Mouse (Mus musculus): ENCODE measurements around the gene Dstn. TPM values are rescaled to one million over a fixed set of nuclear protein-coding genes. Genes with fewer than 3 reads are reported as not detected.
A peak's percentile ranks its signal among the peaks of the same experiment; 100 is the strongest.

Gene Dstn
- polyA plus RNA-seq, 1 experiment from 2014 or later = 544 TPM

GRCm38 (mm10) chr2:143932340-143932873 is 17.3 kb downstream of the Dstn start:
- H3K9ac ChIP-seq (ENCODE audit: low read length) = no peak overlapping the region
- no peak overlapping the region for H3K4me3 ChIP-seq (ENCODE audit: low read depth, low read length)
- no peak overlapping the region for H3K27ac ChIP-seq (ENCODE audit: low read depth, low read length)
- H3K9me3 ChIP-seq (replicated peaks; ENCODE audit: control insufficient read depth, low read length) = no peaks in the 10 kb centered on the region
- H3K4me2 ChIP-seq (ENCODE audit: low read length) = no peak overlapping the region
- 92% methylated on average over 12 of the region's 12 CpGs for WGBS
- no peaks in the 10 kb centered on the region for H3K27me3 ChIP-seq (replicated peaks; ENCODE audit: control insufficient read depth, insufficient read depth, low read length)
- no peak for DNase-seq (ENCODE audit: low spot score)
- H3K36me3 ChIP-seq (ENCODE audit: control insufficient read depth, insufficient read depth, low read length) = no peaks in the 10 kb centered on the region
- ATAC-seq = no peak
- no peaks in the 10 kb centered on the region for H3K4me1 ChIP-seq (ENCODE audit: control insufficient read depth, insufficient read depth, low read length)

DNA sequence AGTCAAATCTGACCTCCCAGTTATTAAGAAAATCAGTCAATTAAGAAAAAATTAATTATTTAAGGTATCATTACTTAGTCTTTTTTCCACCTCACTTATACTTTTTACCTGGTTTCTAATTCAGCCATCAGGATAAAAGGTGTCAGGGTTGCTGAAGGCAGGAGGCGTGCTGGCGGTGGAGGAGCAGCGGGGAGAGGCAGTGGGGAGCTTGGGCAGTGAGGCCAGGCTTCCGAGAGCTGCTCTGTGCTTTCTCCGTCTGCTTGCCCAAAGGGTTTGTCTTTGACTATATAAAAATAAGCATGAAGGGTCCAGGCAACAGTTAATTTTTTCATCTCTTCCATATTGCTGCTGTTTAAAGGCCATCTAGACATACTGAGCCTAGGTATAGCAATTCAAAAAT is 18.4 kb downstream of the Dstn start:
- H3K9ac ChIP-seq (ENCODE audit: low read length) = no peak overlapping the region
- WGBS = 88% methylated on average over 5 of the region's 5 CpGs
- H3K4me2 ChIP-seq (ENCODE audit: low read length) = no peak overlapping the region

DNA sequence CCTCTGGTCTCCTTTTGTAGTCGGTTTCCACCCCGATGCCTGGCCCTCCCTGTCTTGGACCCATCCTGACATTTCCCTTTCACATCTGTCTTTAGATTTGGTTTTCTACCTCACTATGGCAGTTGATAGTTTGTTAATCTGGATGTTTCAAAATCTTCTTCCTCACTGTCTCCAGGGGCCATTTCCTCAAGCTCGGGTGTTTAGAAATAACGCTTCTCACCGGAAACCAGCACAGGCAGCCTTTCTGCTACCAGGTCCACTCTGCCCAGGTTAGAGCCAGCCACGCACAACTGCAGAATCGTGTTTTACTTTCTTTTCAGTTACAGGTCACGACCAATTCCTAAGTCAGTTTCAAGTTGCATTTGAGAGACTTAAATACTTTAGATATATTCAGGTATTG is 19.3 kb downstream of the Dstn start:
- WGBS = 93% methylated on average over 8 of the region's 8 CpGs
- no peak for ATAC-seq
- Histone ChIP-seq H3K27me3 (replicated peaks; ENCODE audit: control insufficient read depth, insufficient read depth, low read length) (no peaks in the 10 kb centered on the region), H3K9me3 (replicated peaks; ENCODE audit: control insufficient read depth, low read length) (no peaks in the 10 kb centered on the region), H3K36me3 (ENCODE audit: control insufficient read depth, insufficient read depth, low read length) (no peaks in the 10 kb centered on the region), H3K4me1 (ENCODE audit: control insufficient read depth, insufficient read depth, low read length) (no peaks in the 10 kb centered on the region), H3K27ac (ENCODE audit: low read depth, low read length) (no peak overlapping the region), H3K4me3 (ENCODE audit: low read depth, low read length) (no peak overlapping the region), H3K4me2 (ENCODE audit: low read length) (no peak overlapping the region), H3K9ac (ENCODE audit: low read length) (no peak overlapping the region)
- DNase-seq (ENCODE audit: low spot score) = no peak

More for the DNA sequence above, 18.4 kb downstream of the Dstn start:
- no peak for DNase-seq (ENCODE audit: low spot score)
- Histone ChIP-seq H3K4me3 (ENCODE audit: low read depth, low read length) (no peak overlapping the region), H3K27me3 (replicated peaks; ENCODE audit: control insufficient read depth, insufficient read depth, low read length) (no peaks in the 10 kb centered on the region), H3K9me3 (replicated peaks; ENCODE audit: control insufficient read depth, low read length) (no peaks in the 10 kb centered on the region), H3K36me3 (ENCODE audit: control insufficient read depth, insufficient read depth, low read length) (no peaks in the 10 kb centered on the region), H3K4me1 (ENCODE audit: control insufficient read depth, insufficient read depth, low read length) (no peaks in the 10 kb centered on the region), H3K27ac (ENCODE audit: low read depth, low read length) (no peak overlapping the region)
- no peak for ATAC-seq

- Histone ChIP-seq H3K4me3 (ENCODE audit: low read depth, low read length) (no peak overlapping the region), H3K36me3 (ENCODE audit: control insufficient read depth, insufficient read depth, low read length) (peaks cover 22% of the 10 kb centered on the region), H3K9ac (ENCODE audit: low read length) (no peak overlapping the region), H3K27me3 (replicated peaks; ENCODE audit: control insufficient read depth, insufficient read depth, low read length) (no peaks in the 10 kb centered on the region), H3K4me2 (ENCODE audit: low read length) (no peak overlapping the region), H3K27ac (ENCODE audit: low read depth, low read length) (no peak overlapping the region), H3K4me1 (ENCODE audit: control insufficient read depth, insufficient read depth, low read length) (no peaks in the 10 kb centered on the region), H3K9me3 (replicated peaks; ENCODE audit: control insufficient read depth, low read length) (no peaks in the 10 kb centered on the region)
- DNase-seq (ENCODE audit: low spot score) = no peak
- peak; percentile 23; the same call in 1 of the 2 replicates for ATAC-seq
- WGBS = 80% methylated on average over 2 of the region's 2 CpGs
These were observed 22.7 kb downstream of the Dstn start for GRCm38 (mm10) chr2:143937861-143938260.

DNA sequence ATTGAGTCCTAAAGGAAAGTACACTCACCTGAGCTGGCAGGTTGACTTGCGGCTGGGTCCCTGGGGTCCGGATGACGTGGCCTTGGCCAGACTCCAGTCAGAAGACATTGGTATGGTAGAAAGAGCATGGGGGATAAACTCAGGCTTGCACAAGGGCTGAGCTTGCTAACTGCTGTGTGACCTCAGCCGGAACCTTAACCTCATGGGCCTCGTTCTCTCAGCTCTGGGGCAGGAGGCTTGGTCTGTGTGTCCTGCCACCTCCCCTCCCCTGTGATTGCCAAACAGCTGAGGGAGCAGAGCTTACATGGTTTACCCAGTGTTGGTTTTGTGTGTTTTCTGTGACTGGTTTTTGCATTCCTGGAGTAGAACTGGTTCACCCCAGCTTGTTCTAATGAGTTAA is 25.3 kb downstream of the Dstn start:
- WGBS = 93% methylated on average over 5 of the region's 5 CpGs
- H3K36me3 ChIP-seq (ENCODE audit: control insufficient read depth, insufficient read depth, low read length) = peaks cover 45% of the 10 kb centered on the region

DNA sequence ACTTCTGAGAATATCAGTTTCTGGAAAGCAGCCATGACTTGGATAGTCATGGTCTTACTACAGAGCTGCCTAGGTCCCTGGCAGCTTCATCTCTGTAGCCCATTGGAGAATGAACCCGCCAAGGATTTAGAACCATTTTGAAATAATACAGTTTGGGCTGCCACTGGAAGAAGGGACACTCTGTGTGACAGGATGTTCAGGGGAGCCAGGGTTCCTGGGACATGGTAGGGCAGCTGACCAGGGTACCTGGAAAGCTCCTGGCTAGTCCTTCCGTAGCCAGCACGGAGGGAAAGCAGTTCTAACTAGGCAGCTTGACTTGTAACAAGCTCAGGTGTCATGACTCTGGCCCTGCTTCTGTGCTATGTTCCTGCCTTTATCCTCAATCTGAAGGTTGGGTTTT is 29.7 kb downstream of the Dstn start:
- ATAC-seq = no peak
- H3K36me3 ChIP-seq (ENCODE audit: control insufficient read depth, insufficient read depth, low read length) = peaks cover 86% of the 10 kb centered on the region
- no peaks in the 10 kb centered on the region for H3K27me3 ChIP-seq (replicated peaks; ENCODE audit: control insufficient read depth, insufficient read depth, low read length)
- H3K27ac ChIP-seq (ENCODE audit: low read depth, low read length) = no peak overlapping the region
- no peaks in the 10 kb centered on the region for H3K9me3 ChIP-seq (replicated peaks; ENCODE audit: control insufficient read depth, low read length)
- DNase-seq (ENCODE audit: low spot score) = no peak
- H3K4me1 ChIP-seq (ENCODE audit: control insufficient read depth, insufficient read depth, low read length) = no peaks in the 10 kb centered on the region
- WGBS = 94% methylated on average over 3 of the region's 3 CpGs
- no peak overlapping the region for H3K4me3 ChIP-seq (ENCODE audit: low read depth, low read length)
- H3K9ac ChIP-seq (ENCODE audit: low read length) = no peak overlapping the region
- H3K4me2 ChIP-seq (ENCODE audit: low read length) = no peak overlapping the region

More for the DNA sequence above, 25.3 kb downstream of the Dstn start:
- Histone ChIP-seq H3K27ac (ENCODE audit: low read depth, low read length) (no peak overlapping the region), H3K9me3 (replicated peaks; ENCODE audit: control insufficient read depth, low read length) (no peaks in the 10 kb centered on the region), H3K4me2 (ENCODE audit: low read length) (no peak overlapping the region), H3K27me3 (replicated peaks; ENCODE audit: control insufficient read depth, insufficient read depth, low read length) (no peaks in the 10 kb centered on the region), H3K4me3 (ENCODE audit: low read depth, low read length) (no peak overlapping the region), H3K4me1 (ENCODE audit: control insufficient read depth, insufficient read depth, low read length) (no peaks in the 10 kb centered on the region), H3K9ac (ENCODE audit: low read length) (no peak overlapping the region)
- DNase-seq (ENCODE audit: low spot score) (no peak), ATAC-seq (no peak)

DNA sequence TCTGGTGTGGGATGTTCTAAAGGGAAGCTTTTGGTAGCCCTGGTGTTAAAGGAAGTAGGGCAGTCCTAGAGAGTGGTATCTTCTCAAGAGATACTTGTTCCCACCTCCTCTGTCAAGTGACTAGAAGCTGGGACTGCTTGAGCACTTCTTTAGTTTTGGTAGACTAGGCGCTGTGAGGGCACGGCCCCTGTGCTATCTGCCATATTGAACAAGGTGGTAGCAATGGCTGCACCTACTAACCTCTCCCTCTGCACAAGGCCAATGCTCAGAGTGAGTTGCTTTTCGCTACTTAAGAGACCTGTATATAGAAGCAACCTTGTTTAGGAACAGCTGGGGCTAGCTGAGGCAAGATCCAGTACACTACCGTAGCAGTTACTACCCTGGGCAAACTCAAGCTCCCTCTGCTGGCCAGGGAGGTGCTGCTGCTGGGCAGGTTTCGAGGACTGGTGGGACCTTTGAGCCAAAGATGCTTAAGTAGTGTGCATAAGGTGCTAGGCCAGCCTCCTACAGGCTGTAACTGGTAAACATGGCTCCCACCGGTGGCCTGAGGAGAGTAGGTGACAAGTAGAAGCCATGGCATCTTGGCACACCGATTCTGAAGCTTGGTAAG is 30.5 kb downstream of the Dstn start:
- H3K27ac ChIP-seq (ENCODE audit: low read depth, low read length) = no peak overlapping the region
- 96% methylated on average over 7 of the region's 7 CpGs for WGBS

GRCm38 (mm10) chr2:143946399-143946798 is 31.3 kb downstream of the Dstn start:
- DNase-seq (ENCODE audit: low spot score) (no peak), ATAC-seq (no peak)
- Histone ChIP-seq H3K4me1 (ENCODE audit: control insufficient read depth, insufficient read depth, low read length) (no peaks in the 10 kb centered on the region), H3K9ac (ENCODE audit: low read length) (no peak overlapping the region), H3K27ac (ENCODE audit: low read depth, low read length) (no peak overlapping the region), H3K4me3 (ENCODE audit: low read depth, low read length) (no peak overlapping the region), H3K27me3 (replicated peaks; ENCODE audit: control insufficient read depth, insufficient read depth, low read length) (no peaks in the 10 kb centered on the region), H3K9me3 (replicated peaks; ENCODE audit: control insufficient read depth, low read length) (no peaks in the 10 kb centered on the region), H3K4me2 (ENCODE audit: low read length) (no peak overlapping the region), H3K36me3 (ENCODE audit: control insufficient read depth, insufficient read depth, low read length) (peaks cover 91% of the 10 kb centered on the region)
- WGBS = 79% methylated on average over 2 of the region's 2 CpGs

More for the DNA sequence above, 30.5 kb downstream of the Dstn start:
- Histone ChIP-seq H3K4me2 (ENCODE audit: low read length) (no peak overlapping the region), H3K4me3 (ENCODE audit: low read depth, low read length) (no peak overlapping the region), H3K36me3 (ENCODE audit: control insufficient read depth, insufficient read depth, low read length) (peaks cover 85% of the 10 kb centered on the region), H3K4me1 (ENCODE audit: control insufficient read depth, insufficient read depth, low read length) (no peaks in the 10 kb centered on the region), H3K9ac (ENCODE audit: low read length) (no peak overlapping the region), H3K27me3 (replicated peaks; ENCODE audit: control insufficient read depth, insufficient read depth, low read length) (no peaks in the 10 kb centered on the region), H3K9me3 (replicated peaks; ENCODE audit: control insufficient read depth, low read length) (no peaks in the 10 kb centered on the region)
- DNase-seq (ENCODE audit: low spot score) = no peak
- 0 out of 2 replicates have a peak, but pooled peaks have one; percentile 12 for ATAC-seq

DNA sequence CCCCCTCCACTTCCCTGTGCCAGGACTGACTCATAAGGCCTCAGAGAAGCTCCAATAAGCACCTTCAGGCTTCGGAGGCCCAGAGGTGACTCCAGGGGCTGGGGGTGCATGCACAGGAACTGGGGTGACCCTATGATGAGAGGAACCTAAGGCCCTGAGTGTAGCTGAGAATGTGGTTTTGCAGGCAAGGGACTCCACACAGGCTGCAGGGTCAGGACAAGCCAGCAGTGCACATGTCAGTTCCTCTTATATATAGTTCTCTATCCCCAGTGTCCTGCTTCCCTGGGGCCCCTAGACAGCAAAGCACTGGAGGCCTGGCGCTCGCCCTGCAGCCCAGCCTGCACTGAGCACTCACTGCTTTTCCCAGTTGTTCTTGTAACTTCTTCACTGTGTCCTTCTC is 32.9 kb downstream of the Dstn start:
- H3K9me3 ChIP-seq (replicated peaks; ENCODE audit: control insufficient read depth, low read length) = no peaks in the 10 kb centered on the region
- no peaks in the 10 kb centered on the region for H3K27me3 ChIP-seq (replicated peaks; ENCODE audit: control insufficient read depth, insufficient read depth, low read length)
- WGBS = 83% methylated on average over 3 of the region's 3 CpGs
- no peak overlapping the region for H3K27ac ChIP-seq (ENCODE audit: low read depth, low read length)
- H3K4me2 ChIP-seq (ENCODE audit: low read length) = no peak overlapping the region
- no peak overlapping the region for H3K4me3 ChIP-seq (ENCODE audit: low read depth, low read length)
- no peaks in the 10 kb centered on the region for H3K4me1 ChIP-seq (ENCODE audit: control insufficient read depth, insufficient read depth, low read length)
- peaks cover 93% of the 10 kb centered on the region for H3K36me3 ChIP-seq (ENCODE audit: control insufficient read depth, insufficient read depth, low read length)
- ATAC-seq (0 out of 2 replicates have a peak, but pooled peaks have one; percentile 8), DNase-seq (ENCODE audit: low spot score) (no peak)
- H3K9ac ChIP-seq (ENCODE audit: low read length) = no peak overlapping the region

Data from forebrain, embryonic 14.5 days (tissue).